Mouse (Mus musculus): ENCODE results near the gene Slc24a1.

DNA sequence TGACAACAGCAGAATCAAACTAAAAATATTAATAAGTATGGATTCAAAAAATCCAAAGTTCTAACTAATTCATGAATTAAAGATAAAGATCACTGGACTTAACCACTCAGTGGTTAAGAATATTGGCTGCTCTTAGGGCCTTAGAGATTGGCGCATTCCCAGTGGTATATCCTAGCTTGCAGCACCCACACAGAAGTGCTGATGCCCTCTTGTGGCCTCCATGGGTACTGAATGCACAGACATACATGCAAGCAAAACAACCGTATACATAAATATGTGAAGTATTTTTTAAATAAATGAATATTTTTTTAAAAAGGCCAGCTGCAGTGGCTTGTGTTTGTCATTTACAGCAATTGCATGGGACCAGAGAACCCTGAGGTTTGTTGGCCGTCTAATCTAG lies 48.0 kb downstream of the Slc24a1 start:
- TF ChIP-seq POLR2A (IDR thresholded peaks at IDR 0.05; ENCODE audit: insufficient read depth, low read length) (no peak), CTCF (IDR thresholded peaks at IDR 0.05; ENCODE audit: low read depth, low read length) (peak; percentile 69)

Data from ES-Bruce4 (cell line).